Mouse (Mus musculus) neural tube, embryonic 15.5 days (tissue): ENCODE data around the gene Tnfrsf22. TPM values are rescaled to one million over a fixed set of nuclear protein-coding genes. Genes with fewer than 3 reads are reported as not detected.

ENCODE experiments used
- ATAC-seq: fragments of 200-750 bp; cut with Nextera tagmentation; 2 replicates; pipeline ENCODE4 v1.8.0; 2017; ENCODE audit warnings: mild to moderate bottlenecking, moderate TSS enrichment, moderate library complexity; ENCODE audit not compliant: low FRiP score
- H3K27ac ChIP-seq: fragments of 300-500 bp; sonication (generic); replicated peaks from 2 replicates; pipeline ENCODE4 v1.5.1; 2015; ENCODE audit warnings: mild to moderate bottlenecking, inconsistent platforms
- H3K27me3 ChIP-seq: fragments of 300-500 bp; sonication (generic); replicated peaks from 2 replicates; pipeline ENCODE4 v1.6.1; 2015; ENCODE audit warnings: inconsistent platforms
- H3K36me3 ChIP-seq: fragments of 300-500 bp; sonication (generic); 2 replicates; pipeline ENCODE4 v1.6.1; 2015; ENCODE audit warnings: inconsistent platforms
- H3K4me1 ChIP-seq: fragments of 300-500 bp; sonication (generic); 2 replicates; pipeline ENCODE4 v1.6.1; 2015; ENCODE audit warnings: inconsistent platforms
- H3K4me2 ChIP-seq: fragments of 300-500 bp; sonication (generic); 2 replicates; pipeline ENCODE4 v1.6.1; 2015; ENCODE audit warnings: inconsistent platforms, mild to moderate bottlenecking, moderate library complexity
- H3K4me3 ChIP-seq: fragments of 300-500 bp; sonication (generic); replicated peaks from 2 replicates; pipeline ENCODE4 v1.5.1; 2015; ENCODE audit warnings: mild to moderate bottlenecking, inconsistent platforms
- H3K9ac ChIP-seq: fragments of 300-500 bp; sonication (generic); replicated peaks from 2 replicates; pipeline ENCODE4 v1.6.1; 2015; ENCODE audit warnings: mild to moderate bottlenecking, inconsistent platforms
- H3K9me3 ChIP-seq: fragments of 300-500 bp; sonication (generic); replicated peaks from 2 replicates; pipeline ENCODE4 v1.6.1; 2016; ENCODE audit warnings: inconsistent platforms
- WGBS: fragments of 180-500 bp; shearing (Covaris S2); methylation state at CpG from one replicate; pipeline ENCODE4 v1.1.7; 2015; ENCODE audit warnings: mixed read lengths; 5-methylcytosine and 5-hydroxymethylcytosine counted together
- polyA plus RNA-seq: library from polyadenylated mRNA; unstranded; fragments of >200 nt; fragmentation: Nextera tagmentation; extraction: Ambion mirVana; gene quantifications from 2 replicates; pipeline ENCODE4 v1.2.1, GENCODE M21; 2015

The Tnfrsf22 gene
- polyA plus RNA-seq, 1 experiment from 2014 or later, result 3.9 TPM

- ATAC-seq, result peak; percentile 98
- H3K27ac ChIP-seq, result peak within 1 kb of the TSS; percentile 79
- no peaks in the 10 kb centered on the region for H3K9me3 ChIP-seq
- no peaks in the 10 kb centered on the region for H3K27me3 ChIP-seq
- H3K4me3 ChIP-seq, result peak within 1 kb of the TSS; percentile 96
- peak within 1 kb of the TSS; percentile 97 for H3K9ac ChIP-seq
- peaks cover 29% of the 10 kb centered on the region for H3K4me1 ChIP-seq
- H3K36me3 ChIP-seq, result no peaks in the 10 kb centered on the region; the same call in 1 of the 2 replicates
- peak within 1 kb of the TSS; percentile 96 for H3K4me2 ChIP-seq
- 3% methylated on average over 35 of the region's 35 CpGs for WGBS
These were observed 49.8 kb downstream of the Tnfrsf22 start, which contains the start of gene Cars for GRCm38 (mm10) chr7:143599428-143600230. Cars (minus strand) TSS chr7:143600090.

- no peak overlapping the region for H3K4me3 ChIP-seq
- H3K27me3 ChIP-seq, result no peaks in the 10 kb centered on the region
- H3K4me1 ChIP-seq, result peaks cover 34% of the 10 kb centered on the region
- H3K9me3 ChIP-seq, result no peaks in the 10 kb centered on the region
- no peak overlapping the region for H3K4me2 ChIP-seq
- H3K36me3 ChIP-seq, result peaks cover 27% of the 10 kb centered on the region
- no peak for ATAC-seq
- H3K27ac ChIP-seq, result peak overlapping the region; percentile 48
- WGBS, result 27% methylated on average over 5 of the region's 5 CpGs
- no peak overlapping the region for H3K9ac ChIP-seq
These were observed 54.6 kb downstream of the Tnfrsf22 start for GRCm38 (mm10) chr7:143594865-143595264.

- no peak for ATAC-seq
- Histone ChIP-seq H3K4me1 (peaks cover 17% of the 10 kb centered on the region), H3K27me3 (no peaks in the 10 kb centered on the region), H3K9ac (no peak overlapping the region), H3K9me3 (no peaks in the 10 kb centered on the region), H3K27ac (no peak overlapping the region), H3K4me3 (no peak overlapping the region), H3K36me3 (peaks cover 52% of the 10 kb centered on the region), H3K4me2 (no peak overlapping the region)
- WGBS, result 92% methylated on average over 10 of the region's 10 CpGs
These were observed 57.2 kb downstream of the Tnfrsf22 start for GRCm38 (mm10) chr7:143592255-143592654.

- H3K9ac ChIP-seq, result no peak overlapping the region
- H3K4me2 ChIP-seq, result no peak overlapping the region
- peaks cover 92% of the 10 kb centered on the region for H3K36me3 ChIP-seq
- H3K4me1 ChIP-seq, result no peaks in the 10 kb centered on the region
- H3K27ac ChIP-seq, result no peak overlapping the region
- no peaks in the 10 kb centered on the region for H3K27me3 ChIP-seq
- WGBS, result 93% methylated on average over 4 of the region's 4 CpGs
- H3K4me3 ChIP-seq, result no peak overlapping the region
- no peaks in the 10 kb centered on the region for H3K9me3 ChIP-seq
- no peak for ATAC-seq
These were observed 61.5 kb downstream of the Tnfrsf22 start for GRCm38 (mm10) chr7:143588006-143588405.

GRCm38 (mm10) chr7:143587586-143587985 is 61.9 kb downstream of the Tnfrsf22 start:
- H3K9ac ChIP-seq, result no peak overlapping the region
- H3K36me3 ChIP-seq, result peaks cover 96% of the 10 kb centered on the region
- no peaks in the 10 kb centered on the region for H3K27me3 ChIP-seq
- no peak overlapping the region for H3K4me3 ChIP-seq
- ATAC-seq, result no peak
- 96% methylated on average over 5 of the region's 5 CpGs for WGBS
- no peak overlapping the region for H3K27ac ChIP-seq
- no peaks in the 10 kb centered on the region for H3K4me1 ChIP-seq
- H3K9me3 ChIP-seq, result no peaks in the 10 kb centered on the region
- H3K4me2 ChIP-seq, result no peak overlapping the region

Other genes starting within 250 kb of the Tnfrsf22 start
- gene Cdkn1c, start 188.6 kb downstream of the Tnfrsf22 start, polyA plus RNA-seq, result 275 and 292 TPM in 2 replicates
- gene Slc22a18, start 175.9 kb downstream of the Tnfrsf22 start, polyA plus RNA-seq, result 0.61 and 2.0 TPM in 2 replicates
- gene Phlda2, start 146.5 kb downstream of the Tnfrsf22 start, polyA plus RNA-seq, result 1.0 and 1.3 TPM in 2 replicates
- 299 and 302 TPM in 2 replicates for gene Nap1l4, start 100.6 kb downstream of the Tnfrsf22 start, polyA plus RNA-seq
- 70.3 and 72.4 TPM in 2 replicates for gene Cars, start 49.6 kb downstream of the Tnfrsf22 start, polyA plus RNA-seq
- 0.20 and 0.75 TPM in 2 replicates for gene Tnfrsf26, start 20.9 kb downstream of the Tnfrsf22 start, polyA plus RNA-seq
- gene Tnfrsf23, start 36.2 kb upstream of the Tnfrsf22 start, polyA plus RNA-seq, result 0.93 and 1.4 TPM in 2 replicates
- 37.2 and 37.5 TPM in 2 replicates for gene Osbpl5, start 107.3 kb upstream of the Tnfrsf22 start, polyA plus RNA-seq
- not detected in 2 replicates for gene Mrgprg, start 117.3 kb upstream of the Tnfrsf22 start, polyA plus RNA-seq
- gene Mrgpre, start 134.8 kb upstream of the Tnfrsf22 start, polyA plus RNA-seq, result 7.9 and 9.6 TPM in 2 replicates
- gene Nadsyn1, start 173.2 kb upstream of the Tnfrsf22 start, polyA plus RNA-seq, result 5.5 and 7.7 TPM in 2 replicates
- gene Dhcr7, start 173.5 kb upstream of the Tnfrsf22 start, polyA plus RNA-seq, result 49.8 and 53.8 TPM in 2 replicates
- not detected in 2 replicates for gene Gm498, start 217.2 kb upstream of the Tnfrsf22 start, polyA plus RNA-seq